Mouse (Mus musculus): ENCODE results near the gene Nav1.

Gene Nav1

DNA sequence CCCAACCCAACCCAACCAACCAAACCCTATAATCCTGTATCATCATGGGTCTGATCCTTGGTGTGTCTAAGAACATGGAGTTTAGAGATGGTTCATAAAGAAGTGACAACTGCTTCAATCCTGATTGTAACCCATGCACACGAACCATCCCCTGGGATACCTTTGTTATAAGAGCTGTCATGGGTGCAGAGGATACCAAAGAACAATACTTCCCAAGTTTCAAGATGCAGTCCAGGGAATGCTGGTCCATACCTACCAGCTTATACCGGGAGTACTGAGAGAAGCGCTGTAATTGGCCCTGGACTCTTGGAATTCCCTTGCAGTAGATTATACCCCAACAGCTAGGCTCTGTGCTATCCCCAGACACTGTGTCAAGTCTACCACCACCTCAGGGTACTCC, 165.2 kb downstream of the Nav1 start:
- DNase-seq (ENCODE audit: low spot score): no peak

DNA sequence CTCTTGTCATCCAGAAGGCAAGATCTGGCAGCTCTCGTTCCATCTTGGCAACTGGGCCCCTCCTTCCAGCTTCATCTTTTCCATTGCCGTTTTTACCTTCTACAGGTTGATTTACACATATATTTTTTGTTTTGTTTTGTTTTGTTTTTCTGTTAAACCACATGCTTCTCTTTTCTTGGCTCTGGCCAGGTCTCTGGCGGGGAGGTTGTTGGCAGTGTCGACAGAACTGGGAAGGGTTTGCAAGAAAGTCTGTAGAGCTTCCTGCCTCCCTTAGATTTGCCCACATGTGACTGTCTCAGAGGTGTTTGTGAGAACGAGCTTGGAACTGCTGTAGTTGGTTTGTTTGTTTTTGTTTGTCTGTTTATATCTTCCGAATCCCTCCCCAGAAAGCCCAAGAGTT, 166.1 kb downstream of the Nav1 start:
- no peak for DNase-seq (ENCODE audit: low spot score)

DNA sequence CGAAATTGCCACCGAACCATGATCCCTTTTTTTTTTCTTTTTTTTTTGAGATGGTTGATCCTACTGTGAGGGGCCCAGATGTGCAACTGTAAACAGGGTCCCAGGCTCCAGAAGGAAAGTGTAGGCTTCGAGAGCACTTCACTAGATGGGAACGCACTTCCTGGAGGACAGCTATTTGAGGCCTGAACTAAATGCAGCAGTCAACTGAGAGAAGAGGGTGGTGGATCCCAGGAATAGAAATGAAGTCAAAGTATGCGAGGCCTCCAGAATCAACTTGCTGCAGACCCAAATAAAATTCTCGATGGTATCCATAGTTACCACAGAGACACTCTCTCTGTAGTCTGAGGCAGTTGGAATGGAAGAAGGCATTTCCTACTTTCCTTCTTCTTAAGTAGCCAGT, 168.3 kb downstream of the Nav1 start:
- DNase-seq (ENCODE audit: low spot score): no peak

DNA sequence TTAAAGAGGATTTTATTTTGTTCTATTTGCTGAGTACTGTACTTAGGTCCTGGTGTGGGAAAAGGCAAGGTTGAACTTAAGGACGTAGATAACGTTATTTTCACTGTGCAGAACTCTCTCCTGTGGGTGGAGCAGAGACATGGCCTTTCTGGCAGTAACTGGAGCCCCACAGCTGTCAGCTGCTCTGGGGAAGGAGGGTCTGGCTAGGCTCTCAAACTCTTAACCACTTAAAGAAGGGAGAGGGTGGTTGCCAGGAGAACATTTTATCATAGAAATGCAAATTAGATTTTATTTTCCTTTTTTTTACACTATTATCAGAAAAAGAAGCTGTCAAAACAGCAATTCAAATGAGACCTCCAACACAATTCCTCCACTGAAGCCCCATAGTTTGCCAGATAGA, 171.3 kb downstream of the Nav1 start:
- no peak for DNase-seq (ENCODE audit: low spot score)

DNA sequence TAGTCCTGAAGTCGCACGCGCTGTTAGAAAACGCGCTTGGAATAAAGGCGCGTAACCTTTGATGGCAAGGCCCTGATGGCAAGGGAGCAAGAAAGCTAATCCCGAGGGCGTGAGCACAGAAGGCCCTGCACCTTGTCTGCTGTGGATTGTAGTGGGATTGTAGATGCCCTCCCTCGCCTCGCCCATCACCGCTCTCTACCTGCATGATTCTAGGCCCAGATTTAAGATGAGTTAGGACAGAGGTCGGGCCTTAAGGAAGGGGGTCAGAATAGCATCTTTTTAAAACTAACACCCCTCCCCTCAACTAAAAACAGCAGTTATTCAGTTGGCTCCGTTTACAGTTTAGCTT, 176.5 kb downstream of the Nav1 start:
- no peak for DNase-seq (ENCODE audit: low spot score)

DNA sequence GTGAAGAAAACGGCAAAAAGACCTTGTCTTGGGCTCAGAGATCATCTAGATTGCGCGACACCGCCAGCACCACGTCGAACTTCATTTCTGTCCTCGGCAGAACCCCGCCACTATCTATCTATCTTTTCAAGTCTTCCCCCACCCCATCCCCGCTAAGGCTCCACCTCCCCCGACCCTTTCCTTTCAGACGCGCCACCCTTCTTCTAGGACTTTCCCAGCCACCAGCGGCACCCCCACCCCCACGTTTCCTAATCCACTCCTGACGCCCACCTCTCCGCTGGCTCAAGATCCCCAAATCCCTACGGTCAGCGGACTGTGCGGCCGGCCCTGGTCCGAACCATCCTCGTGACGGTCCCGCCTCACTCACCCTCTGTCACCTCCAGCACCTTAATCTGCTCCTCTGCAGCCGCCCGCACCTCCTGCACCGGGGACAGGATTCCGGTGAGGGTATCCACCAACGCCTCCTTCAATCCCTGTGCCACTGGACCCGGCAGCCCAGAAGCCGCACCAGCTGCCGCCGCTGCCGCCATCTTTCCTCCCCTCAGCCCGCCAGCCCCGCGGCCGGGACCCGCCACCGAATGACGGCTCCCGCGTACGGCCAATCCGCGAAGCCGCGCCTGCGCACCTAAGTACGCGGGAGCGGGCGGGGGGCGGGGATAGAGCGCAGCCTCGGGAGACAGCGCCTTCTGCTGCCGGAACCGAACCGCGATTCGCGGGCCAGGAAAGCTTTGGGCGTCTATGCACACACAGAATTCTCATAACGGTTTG, 177.0 kb downstream of the Nav1 start, which contains the start of gene Ipo9:
Ipo9 (minus strand) TSS at position 599 of the 768 bp plus-strand sequence.
- peak; percentile 94 for DNase-seq (ENCODE audit: low spot score)

DNA sequence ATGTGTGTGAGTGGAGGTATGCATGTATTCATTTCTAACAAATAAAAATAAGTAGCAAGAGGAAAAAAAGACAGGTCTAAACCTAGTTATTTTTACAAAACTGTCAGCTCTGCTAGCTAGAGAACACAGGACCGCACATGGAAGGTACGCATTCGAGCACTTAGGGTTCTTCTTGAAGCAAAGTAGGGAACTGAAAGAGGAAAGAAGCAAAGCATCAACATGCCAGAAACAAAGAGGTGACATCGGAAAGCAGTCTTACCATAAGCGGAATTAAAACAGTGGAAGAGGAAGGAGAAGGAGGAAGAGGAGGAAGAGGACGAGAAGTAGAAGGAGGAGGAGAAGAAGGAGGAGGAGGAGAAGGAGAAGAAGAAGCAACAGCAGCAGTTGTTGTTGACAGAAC, 179.7 kb downstream of the Nav1 start:
- DNase-seq (ENCODE audit: low spot score): no peak

DNA sequence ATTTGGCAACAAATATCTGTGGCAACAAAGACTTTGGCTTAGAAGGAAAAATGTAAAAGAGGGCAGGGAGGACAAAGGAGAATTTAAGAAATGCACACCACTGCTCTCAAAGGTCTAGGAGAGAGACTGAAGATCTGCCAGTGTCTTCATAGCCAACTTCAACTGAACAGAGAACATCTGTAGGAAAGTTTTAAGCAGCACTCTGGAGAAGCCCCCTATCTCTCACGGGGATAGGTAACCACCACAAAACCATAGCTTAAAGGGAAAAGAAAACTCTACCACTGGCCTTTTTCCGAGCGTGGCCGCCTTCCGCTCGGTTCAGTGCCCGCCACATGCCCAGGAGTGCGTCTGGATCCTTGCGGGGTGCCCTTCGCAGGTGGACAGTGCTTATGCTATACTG, 180.4 kb downstream of the Nav1 start:
- DNase-seq (ENCODE audit: low spot score): no peak

DNA sequence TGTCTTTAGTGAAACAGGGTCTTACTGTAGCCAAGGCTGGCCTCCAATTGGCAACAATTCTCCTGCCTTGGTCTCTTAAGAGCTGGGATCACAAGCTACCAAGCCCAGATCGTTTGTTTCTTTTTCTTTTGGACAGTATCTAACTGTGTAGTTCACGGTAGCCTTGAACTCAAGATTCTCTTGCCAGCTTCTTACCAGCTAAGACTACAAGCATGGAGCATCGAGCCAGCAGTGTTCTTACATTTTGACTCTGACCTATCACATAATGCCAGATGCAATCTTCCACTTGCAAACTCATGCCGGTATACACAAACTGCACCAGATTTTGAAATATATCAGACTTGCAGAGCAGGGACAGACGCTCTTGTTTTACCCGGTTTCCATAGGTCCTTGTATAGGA, 184.3 kb downstream of the Nav1 start:
- no peak for DNase-seq (ENCODE audit: low spot score)

DNA sequence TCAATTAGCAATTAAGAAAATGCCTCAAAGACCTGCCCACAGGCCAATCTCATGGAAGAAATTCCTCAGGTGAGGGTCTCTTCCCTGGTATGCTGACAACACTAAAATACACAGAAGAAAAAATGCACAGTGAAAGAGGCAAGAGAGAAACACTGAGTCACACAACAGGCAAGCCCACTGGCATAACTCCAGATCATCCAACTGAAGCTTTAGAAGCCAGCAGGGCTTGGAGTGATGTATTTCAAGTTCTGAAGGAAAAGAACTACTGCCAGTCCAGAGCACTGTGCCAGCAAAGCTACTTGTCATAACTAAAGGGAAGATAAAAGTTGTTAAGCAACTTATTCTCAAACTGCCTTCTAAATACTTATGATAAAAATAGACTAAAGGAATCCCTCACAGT, 193.1 kb downstream of the Nav1 start:
- no peak for DNase-seq (ENCODE audit: low spot score)

DNA sequence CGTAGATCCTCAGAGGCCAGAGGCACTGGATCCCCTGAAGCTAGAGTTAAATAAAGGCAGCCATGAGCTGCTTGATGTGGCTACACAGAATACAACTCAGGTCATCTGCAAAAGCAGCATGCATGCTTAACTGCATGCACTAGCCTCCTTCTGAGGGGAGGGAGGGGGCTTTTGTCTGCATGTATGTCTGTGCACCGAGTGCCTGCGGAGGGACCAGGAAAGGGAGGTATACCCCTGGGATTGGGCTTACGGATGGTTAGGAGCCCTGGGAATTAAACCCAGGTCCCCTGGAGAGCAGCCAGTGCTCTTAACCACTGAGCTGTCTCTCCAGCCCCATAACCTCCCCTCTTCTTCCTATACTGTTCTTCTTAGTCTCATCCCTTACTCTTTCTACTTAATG, 195.0 kb downstream of the Nav1 start:
- DNase-seq (ENCODE audit: low spot score): no peak

DNA sequence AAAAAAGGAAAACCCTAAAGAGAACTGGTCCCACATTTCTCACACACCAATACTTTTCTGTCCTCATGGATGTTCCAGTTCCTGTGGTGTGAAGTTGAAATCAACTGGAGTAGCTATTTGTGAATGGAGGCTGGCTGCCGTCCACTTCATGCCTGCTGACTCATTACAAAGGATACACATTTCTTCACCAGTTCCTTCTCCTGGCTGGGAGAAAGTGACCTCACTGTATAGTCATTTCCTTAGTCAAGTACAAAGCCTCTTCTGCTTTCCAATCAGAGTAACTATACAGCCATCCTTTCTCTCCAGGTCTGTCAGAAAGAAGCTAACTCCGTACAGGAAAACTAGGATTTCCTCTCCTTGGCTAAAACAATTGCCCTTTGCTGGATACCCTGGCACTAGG, 196.1 kb downstream of the Nav1 start:
- no peak for DNase-seq (ENCODE audit: low spot score)

DNA sequence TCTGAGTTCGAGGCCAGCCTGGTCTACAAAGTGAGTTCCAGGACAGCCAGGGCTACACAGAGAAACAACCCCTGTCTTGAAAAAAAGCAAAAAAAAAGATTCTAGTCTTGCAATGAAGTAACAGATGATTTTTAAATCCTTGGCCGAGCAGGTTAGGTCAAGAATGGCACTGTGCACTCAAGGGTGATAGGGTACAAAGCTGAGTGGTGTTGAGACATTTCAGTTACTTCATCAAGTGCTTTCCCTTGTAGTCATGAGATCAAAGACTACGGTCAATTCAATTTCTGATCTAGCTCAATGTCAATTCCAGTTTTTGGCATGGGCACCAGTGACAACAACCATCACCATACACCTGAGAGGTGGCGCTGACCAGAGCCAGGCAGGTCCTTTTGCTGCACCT, 198.1 kb downstream of the Nav1 start:
- no peak for DNase-seq (ENCODE audit: low spot score)

DNA sequence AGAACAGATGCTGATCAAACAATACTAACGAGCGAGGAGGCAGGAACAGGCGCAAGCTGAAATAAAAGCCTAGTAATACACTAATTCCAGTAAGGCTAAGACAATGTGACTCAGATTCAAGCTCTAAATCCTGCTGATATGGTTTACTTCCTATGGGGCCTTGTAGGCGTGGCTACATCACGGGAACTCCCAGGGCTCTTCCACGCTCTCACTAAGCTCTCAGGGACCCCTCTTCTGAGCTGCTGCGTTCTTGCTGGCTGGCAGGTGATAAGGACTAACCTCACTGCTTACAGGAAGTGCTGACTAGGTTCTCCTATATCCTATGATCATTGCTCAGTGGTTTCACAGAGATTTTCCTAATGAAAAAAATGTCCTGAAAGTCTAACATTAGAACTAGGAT, 201.7 kb downstream of the Nav1 start:
- DNase-seq (ENCODE audit: low spot score): no peak

DNA sequence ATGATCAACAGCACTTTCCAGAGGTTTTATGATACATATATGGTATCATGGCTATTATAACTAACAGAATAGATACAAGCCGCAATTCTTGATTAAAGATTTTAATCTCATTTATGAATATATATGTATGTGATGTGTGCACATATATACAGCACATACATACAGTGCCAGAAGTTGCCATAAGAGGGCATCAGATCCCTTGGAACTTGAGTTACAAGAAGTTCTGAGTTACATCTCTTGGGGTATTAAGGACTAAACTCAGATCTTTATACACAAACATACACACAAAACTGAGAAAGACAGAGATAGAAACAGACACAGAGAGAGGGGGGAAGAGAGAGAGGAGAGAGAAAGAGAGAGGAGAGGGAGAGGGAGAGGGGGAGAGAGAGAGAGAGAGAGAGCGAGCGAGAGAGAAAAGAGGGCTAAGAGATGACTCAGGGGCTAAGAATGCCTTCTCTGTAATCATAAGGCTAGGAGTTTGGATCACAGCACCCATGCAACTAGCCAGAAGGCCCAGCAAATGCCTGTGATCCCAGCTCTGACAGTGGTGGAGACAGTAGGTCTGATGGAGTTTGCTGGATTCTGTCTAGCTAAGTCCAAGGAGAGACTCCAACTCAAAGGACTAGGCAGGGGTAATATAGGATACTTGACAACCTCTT, 205.5 kb downstream of the Nav1 start:
- DNase-seq (ENCODE audit: low spot score): peak; percentile 9

DNA sequence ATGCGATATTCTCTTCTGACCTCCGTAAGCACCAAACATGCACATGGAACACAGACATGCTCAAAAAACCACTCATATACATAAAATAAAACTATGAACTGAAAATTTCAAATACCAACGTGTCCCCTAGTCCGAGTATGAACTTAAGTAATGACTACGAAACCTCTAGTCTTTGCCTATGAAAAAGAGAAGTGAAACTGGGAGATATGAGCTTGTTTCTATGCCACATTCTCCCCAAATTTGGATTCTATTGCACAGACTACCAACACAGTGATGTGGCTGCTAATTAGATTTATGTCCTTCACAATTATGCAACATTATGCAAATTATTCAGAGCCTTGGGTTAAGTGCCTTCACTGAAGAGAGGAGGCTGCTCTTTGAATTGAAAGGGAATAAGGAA, 207.6 kb downstream of the Nav1 start:
- DNase-seq (ENCODE audit: low spot score): no peak

DNA sequence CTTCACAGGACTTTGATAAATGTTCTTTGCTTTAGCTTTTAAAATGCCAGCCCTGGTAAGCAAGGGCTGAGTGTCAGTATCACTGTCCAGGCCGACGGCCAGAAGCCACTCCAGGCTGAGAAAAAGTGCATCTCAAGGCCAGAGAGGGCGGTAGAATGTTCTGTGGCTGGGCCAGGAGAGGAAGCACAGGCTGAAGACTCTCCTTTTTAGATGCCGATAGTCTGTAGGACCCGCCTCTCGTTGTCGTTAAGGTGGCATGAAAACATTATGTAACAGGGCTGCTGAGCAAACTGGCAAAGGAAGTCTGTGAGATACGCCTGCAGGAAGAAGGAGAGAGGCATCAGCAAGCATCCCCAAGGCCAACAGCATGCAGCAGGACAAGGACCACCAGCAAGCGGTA, 221.9 kb downstream of the Nav1 start:
- no peak for DNase-seq (ENCODE audit: low spot score)
